Mouse (Mus musculus): Measurements from ENCODE around the gene Lama5.
"Not testable (repeated sequence)": the region's sequence is repeated elsewhere in the genome, so short reads cannot be mapped to it uniquely, and the experiment has no call there.

The Lama5 gene

DNA sequence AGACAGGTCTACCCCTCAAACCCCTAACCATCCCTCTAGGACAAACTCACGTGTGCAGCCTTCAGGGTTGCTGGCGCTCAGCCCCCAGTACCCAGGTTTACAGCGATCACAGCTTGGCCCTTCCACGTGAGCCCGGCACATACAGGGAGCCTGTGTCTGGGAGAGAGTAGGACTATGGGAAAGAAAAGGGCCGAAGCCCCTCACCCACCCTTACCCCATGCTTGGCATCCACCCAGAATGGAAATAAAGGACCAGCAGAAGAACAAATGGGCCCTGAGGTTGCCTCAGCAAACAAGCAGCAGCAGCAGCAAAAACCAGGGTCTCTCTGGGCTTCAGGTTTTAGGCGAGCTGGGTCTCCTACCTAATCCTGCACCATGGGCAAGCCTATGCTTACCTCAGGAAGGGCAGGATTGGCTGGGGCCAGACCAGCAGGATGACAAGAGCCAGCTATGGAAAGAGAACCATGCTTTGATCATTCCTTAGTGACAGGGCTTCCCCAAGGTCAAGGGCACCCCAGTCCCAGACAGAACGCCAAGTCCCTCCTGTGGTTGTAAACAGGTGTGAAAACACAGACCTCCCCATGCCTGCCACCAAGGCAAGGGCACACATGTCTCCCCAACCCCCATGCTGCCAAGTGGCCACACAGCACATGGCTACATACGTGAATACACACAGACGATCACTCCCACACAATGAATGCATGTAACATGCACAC is 28.2 kb downstream of the Lama5 start:
- no peak for DNase-seq

DNA sequence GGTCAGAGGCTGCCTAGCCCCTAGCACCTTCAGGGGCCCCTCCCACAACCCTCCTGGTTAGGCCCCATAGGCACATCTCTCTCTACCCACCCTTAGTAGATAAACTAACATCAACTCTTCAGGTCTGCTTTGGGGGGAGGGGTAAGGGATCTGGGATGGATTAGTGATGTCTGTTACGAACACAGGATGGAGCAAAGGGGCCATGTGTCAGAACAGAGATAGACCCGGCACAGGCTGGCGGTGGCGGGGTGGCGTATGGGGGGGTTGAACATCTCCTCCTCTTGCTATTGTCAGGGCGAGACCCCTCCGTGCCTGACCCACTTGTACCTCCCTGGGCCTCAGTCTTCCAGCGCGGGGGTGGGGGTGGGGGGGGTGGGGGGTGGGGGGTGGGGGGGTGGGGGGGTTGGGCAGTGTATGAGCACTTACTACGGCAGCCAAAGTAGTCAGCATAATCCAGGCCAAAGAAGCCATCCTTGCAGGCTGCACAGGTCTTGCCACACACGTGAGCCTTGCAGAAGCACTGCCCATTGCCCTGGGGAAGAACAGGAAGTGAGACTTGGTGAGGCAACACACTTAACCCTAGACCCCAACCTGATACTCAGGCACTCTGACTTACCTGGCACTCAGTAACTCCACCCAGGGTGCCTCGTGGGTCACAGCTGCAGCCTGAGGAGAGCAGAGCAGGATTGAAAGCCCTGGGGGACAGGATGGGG is 28.9 kb downstream of the Lama5 start:
- DNase-seq = no peak

DNA sequence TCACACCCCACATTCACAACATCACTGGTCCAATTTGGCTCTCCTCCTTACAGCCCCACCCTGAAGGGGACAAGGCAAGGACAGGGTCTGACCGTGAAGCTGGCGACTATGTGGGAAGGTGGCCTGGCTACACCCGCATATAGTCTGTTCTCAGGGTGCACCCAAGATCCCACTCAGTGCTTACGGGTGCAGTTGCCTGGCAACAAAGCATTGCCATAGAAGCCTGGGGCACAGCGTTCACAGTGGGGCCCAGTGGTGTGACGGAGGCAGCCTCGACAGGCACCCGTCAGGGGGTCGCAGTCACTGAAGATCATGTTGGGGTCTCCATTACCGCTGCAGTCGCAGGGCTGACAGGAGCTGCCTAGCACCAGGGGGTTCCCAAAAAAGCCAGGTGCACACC is 38.3 kb downstream of the Lama5 start:
- no peak for DNase-seq

DNA sequence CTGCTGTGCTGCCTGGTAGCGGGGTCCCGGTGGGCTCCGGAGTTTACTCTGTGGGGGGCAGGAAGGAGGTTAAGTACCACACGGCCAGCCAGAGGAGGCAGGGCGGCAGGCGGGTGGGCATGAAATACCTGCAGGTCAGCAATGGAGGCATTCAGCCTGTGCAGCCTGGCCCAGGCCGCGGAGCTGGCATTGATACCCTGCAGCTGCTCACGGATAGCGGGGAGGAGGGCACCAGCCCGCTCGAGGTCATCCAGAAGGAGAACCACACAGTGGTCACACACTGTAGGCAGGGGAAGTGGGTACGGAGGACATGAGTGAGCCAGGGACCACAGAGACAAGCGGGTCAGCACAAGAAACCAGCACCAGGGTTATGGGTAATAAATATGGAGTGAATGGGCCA is 40.0 kb downstream of the Lama5 start:
- DNase-seq = no peak

DNA sequence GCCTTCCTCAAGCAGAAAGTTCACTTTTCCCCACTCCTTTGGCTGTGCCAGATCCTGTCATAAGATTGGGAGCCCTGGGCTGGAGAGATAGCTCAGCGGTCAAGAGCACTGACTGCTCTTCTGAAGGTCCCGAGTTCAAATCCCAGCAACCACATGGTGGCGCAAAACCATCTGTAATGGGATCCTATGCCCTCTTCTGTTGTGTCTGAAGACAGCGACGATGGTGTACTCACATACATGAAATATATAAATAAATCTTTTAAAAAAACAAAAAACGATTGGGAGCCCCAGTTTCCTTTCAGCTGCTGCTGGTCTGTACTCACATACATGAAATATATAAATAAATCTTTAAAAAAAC is 40.9 kb downstream of the Lama5 start:
- DNase-seq = no peak

DNA sequence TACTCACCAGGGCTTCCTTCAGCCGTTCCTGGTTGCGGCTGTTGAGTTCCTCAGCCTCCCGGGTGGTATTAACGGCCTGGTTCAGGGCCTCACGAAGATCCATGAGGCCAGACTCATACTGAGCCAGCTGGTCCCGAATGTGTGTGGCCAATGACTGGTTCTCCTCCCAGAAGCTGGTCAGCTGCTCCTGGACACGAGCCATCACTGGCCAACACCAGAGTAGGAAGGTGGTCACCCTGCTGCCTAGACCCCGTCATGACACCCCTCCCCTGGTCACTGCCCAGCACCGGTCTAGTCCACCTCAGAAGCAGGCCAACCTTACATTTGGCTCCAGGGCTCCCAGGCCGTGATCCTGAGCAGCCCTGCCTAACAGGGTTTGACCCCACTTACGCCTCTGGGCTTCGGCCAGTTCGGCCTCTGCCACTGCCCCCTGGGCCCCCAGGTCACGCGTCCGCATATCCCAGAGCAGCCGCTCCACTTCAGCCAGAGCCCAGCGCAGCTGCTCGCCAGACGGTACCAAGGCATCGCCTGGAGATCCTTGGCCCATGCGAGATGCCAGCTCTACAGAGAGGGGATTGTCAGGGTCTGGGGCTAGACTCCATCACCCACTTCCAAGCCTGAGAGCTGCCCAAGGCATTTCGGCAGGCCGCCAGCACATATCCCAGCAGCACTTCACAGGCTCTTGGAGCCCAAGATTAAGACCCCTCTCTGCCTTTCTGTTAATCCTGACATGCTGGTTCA is 41.5 kb downstream of the Lama5 start:
- no peak for DNase-seq

DNA sequence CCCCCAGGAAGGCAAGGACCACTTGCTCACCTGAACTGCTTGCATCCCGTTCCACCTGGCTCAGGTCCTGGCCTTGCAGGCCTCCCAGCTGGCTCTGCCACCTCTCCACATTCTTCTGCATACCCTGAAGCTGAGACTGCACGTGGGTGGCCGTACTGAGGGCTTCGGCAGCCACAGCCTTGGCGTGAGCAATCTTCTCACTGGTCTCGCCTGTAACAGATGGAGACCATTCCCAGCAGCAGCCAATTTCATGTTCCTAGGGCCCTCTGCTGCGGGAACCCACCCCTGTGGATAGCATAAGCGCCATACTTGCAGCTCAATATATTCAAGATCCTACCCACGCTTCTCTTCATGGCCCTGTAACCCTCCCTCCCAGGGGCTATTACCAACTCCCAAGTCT is 44.1 kb downstream of the Lama5 start:
- DNase-seq = no peak

DNA sequence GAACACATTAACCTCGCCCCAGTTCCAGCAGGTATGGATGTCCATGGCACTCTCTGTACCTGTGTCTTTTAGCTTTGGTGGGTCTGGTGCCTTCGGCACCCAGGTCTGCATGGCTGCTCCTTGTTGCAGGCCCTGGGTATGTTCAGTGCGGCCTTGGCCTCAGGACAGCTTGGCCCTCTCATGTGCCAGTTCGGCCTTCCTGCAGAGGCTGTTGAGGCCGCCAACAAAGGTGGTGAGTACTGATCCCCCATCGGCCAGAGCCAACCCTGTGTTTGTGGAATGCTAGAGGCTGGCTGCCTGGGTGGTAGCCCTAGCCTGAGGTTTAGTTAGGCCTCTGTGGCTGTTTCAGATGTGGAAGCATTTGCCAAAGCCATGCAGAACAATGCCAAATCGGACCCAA is 49.9 kb downstream of the Lama5 start:
- no peak for DNase-seq

DNA sequence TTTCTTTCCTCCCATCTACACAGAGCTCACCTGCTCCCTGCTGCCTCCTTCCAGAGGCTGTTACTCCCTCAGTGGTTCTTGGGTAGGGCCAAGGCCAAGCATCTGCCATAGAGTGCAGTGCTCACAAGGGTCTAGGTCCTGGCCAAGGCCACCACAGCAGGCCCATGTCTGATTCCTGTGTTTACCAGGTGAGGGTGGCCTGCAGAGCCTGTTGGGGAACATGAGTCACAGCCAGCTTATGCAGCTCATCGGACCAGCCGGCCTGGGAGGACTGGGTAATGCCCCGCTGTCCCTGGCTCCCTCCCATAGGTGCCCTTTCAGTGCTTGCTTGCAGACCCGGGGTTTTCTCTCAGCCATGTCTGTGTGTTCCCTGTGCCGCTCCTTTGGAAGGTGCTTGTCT is 51.5 kb downstream of the Lama5 start:
- no peak for DNase-seq

DNA sequence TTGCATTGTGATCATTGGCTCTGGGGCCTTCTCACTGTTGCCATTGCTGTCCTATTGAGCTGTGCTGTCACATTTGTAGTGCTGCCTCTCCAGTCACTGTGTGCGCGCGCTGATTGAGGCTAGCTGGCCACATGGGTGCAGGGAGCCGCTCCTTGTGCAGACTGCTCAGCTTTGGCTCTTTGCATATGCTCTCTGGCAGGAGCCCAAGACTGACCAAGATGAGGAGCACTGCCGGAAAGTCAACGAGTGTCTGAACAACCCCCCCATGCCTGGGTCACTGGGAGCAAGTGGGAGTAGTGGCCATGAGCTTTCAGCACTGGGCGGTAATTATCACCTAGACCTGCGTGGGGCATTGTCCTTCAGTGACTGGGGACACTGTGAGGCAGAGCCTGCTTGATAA is 51.9 kb downstream of the Lama5 start:
- DNase-seq = not testable (repeated sequence)

DNA sequence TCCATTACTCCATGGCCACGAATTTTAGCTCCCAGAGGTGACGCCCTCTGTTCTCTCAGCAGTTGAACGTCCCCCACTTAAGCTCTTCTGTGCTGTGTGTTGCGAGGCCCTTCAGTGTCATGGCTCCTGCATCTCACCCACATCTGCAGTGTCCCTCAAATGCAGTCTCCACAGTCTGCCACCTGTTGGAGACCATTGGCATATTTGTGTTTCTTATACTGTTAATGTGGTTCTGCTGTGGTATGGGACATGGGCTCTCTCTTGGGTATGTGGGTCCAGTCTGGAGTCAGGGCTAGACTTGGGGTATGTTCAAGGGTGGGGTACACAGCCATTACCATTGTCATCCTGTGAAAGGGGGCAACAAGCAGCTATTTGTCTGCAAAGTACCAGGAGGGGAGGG is 52.5 kb downstream of the Lama5 start:
- no peak for DNase-seq

DNA sequence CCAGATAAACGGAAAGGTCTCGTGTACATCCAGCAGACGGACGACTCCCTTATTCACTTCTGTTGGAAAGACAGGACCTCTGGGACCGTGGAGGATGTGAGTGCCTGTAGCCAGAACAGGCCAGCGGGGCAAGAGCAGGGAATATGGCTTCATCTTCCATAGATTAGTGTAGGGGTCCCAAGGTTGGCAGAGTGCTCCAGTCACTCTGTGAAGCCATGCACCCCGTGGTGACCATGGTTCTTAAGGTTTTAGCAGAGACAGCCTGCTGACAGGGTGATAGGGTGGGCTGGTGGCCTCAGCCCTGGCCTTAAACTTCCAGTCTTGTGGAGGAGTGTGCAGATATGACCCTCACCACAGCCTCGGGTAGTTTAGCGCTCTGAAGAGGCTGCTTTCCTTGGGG is 53.5 kb downstream of the Lama5 start:
- no peak for DNase-seq

DNA sequence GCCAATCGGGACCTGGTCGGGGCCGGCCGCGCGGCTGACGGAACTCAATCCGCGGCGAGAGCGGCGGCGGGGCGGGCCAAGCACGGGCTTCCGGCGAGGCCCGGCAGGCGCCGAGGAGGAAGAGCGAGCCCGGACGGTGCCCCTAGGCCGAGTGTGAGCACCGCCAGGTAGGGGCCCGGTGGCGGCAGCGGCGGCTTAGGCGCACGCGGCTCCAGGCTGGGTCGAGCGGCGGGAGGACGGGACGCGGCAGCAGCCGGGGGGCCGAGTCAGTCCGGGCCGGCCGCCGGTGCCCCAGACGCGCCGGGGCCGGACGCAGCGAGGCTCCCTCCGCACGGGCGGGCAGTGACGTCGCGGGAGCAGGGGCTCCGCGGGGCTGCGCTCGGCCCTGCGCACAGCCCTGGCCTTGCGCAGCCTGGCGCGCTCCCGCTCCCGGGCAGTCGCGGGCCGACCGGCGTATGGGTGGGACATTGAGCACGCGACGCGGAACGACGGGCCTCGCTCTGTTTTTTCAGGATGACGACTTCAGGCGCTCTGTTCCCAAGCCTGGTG is 54.1 kb downstream of the Lama5 start:
- peak in 1 of 2 experiments; percentile 28 for DNase-seq

DNA sequence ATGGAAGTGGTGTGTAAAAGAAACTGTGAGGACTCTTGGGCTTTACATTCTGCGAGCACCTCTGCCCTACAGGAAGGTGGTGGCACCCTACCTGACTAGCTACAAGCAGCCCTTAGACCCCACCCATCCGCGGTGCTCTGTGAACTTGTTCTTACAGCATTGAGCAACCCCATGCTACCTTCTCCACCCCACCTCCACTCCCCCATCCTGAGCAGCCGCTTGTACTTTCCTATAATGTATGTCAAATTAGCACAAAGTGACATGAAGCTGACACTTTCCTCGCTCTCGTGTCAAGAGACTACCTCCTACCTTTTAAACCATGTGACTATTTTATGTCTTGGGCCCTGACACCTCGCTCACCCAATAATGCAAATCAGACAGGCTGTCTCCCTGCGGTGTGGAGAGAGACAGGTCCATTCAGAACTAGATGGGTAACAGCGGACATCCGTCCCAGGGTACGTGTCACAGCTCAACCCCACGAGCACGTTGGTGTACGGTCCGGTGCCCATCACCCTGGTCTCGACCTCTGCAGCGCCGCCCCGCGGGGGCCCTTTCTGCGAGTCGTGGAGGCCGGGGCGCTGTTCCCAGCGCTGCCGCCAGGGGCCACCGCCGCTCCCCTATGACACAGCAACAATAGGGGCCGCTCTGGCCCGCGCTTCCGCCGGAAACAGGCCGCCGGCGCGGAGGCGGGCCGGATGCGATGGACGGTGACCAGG is 54.7 kb downstream of the Lama5 start, which contains the start of gene Adrm1:
Gene Adrm1, plus strand, starts transcription at position 680 of the 716 bp plus-strand sequence.
- DNase-seq = peak; percentile 96 to 97

DNA sequence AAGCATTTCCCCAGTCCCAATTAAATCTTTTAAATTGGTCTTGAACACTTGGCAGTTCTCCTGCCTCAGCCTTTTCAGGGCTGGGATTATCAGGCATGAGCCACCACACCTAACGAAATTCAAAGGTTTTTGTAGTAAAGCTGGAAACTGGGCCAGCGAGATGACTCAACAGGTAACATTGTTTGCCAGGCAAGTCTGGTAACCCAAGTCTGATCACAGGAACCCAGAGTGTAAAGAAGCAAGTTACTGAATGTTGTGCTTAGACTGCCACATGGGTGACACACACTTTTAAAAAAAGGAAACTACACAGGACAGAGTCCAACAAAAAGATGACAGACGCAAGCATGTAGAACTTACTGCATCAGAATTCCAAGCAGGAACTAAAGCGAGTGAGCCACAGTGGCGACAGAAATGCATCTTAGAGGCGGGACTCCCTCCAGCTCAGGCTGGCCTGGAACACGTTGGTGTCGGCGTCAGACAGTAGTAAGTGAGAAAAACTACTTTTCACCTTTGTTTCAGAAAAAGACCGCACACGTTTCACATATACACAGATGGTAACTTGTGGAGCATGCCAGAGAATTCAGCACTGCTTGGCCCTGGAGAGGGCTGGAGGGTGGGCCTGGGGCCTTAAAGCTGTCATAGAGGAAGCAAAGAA is 55.4 kb downstream of the Lama5 start:
- no peak for DNase-seq

DNA sequence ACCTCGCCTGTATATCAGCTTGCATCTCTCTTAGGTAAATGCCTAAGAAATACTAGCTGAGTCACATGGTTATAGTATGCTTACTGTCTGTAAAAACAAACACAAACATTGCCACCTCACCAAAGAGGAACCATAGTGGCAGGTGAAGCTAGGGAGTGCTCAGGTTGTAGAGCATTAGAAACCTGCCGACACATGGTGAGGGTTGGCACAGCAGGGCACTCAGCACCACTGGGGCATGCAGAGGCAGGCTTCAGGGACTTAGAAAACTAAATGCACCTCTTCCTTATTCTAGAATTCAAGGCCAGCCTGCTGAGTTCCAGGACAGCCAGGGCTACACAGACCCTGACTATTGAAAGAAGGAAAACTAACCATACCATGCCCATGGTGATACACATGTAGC is 58.8 kb downstream of the Lama5 start:
- DNase-seq = no peak

DNA sequence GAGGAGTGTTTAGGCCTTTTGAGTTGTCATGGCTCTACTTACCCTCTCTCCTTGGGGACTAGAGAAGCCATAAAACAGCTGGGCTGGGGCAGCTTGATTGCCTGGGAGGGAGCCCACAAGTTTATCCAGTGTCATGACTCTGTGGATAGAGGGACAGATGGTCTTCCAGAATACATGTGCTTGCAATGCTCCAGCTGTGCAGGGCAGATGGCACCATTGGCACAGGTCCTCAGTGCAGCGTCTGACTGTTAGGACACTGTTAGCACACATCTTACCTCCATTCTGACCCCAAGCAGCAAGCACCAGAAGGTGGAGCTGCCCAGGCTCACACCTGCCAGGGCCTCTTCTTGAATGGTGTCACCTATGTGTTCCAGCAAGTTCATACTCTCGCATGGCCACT is 59.8 kb downstream of the Lama5 start:
- no peak for DNase-seq

DNA sequence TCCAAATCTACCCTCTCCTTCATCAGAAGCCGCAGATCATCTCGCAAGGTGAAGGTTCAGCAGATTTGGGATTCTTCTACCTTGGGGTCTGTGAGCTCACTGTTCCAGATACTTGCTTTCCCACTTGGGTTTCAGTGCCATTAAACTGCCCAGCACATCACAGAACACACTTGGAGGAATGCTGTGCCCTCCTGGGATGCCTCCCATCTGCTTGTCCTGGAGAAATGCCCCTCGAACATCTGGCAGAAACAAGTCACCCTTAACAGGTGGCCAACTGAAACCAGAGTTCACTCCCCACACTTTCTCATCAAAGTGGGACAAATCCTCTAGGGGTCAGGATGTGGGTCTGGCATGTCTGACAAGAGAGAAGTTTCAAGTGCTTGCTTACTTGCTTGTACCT is 67.0 kb downstream of the Lama5 start:
- DNase-seq = no peak

DNA sequence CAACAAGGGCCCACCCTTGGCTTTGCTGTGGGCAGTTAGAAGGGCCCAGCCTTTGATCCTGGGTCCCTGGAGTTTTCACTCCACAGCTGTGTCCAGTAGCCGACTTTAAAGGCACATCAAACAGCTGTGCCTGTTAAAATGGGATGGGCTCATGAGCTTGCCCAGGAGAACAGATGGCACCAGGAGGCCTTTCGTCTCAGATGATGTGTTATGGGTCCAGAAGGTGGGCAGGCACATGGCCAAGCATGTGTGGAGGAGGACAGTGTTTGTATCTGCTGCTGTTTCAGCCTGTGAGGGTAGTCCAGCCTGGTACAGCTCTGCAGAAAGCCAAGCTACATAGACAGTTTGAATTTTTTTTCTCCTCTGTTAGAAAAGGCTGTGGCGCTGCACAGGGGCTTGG is 70.9 kb downstream of the Lama5 start:
- DNase-seq = no peak

DNA sequence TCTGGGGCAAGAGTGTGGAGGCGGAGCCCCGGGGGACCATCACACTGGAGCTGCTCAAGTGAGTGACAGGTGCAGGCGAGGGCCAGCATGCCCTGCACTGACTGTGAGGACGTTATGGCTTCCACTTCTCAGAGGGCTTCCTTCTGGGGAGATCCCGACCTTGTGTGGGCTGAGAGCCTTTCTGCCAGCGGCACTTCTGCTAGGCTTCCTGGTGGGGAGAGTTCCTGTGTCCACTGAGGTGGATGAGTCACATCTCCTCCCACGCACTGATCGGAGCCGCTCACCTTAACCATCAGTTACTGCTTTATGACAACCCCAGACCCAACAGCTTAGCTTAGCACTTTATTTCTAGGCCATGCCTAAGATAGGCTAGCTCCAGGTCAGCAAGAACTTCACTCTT is 77.1 kb downstream of the Lama5 start:
- DNase-seq = no peak

DNA sequence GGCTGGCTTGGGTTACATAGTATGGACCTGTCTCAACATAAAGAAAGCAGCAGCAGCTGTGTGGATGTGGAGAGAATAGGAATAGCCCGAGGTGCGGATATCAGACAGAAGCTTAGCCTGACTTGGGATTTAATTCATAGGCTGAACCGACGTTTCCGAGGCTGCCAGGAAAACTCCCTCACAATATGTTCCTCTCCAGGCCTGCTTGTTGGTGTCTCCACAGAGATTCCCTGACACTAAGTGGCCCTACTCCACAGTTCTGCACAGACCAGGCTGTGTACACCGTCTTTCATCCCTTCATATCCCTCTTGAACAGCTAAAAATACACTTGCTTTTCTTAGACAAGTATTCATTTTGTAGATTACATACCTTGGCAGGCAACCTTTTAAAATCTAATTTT is 78.3 kb downstream of the Lama5 start:
- no peak for DNase-seq

DNA sequence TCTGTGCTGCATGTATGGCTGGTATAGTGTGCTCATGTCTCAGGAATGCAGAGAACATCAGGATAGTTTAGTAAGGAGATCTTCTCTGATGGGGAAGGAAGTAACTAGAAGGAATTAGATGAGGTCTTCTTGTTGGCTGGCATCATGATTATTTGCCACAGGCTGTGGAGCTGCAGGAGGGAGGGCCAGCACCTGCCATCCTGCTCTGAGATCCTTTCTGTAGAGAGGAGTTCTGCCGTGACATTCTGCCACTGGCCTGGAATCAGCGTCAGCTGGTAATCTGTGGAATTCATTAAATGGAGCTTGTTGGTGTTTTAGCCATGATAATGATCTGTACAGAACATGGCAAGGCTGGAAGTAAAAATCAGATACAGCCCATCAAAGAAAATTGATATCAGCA is 79.6 kb downstream of the Lama5 start:
- no peak for DNase-seq

DNA sequence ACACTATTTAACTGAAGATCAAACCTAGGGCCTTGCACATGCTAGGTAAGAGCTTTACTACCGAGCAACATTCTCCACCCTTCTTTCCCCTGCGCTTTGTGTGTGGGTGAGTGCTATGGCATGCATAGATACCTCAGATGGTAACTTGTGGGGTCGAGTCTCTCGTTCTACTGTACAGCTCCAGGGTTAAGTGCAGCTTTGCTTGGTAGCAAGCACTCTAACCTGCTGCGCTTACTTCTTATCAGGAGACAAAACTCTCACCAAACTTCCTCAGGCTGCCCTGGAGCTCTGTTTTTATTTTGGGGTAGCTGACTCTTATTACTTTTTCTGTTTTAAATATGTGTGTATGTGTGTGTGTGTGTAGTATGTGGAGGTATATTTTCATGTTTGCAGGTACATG is 90.2 kb downstream of the Lama5 start:
- no peak for DNase-seq

Data from kidney, adult 8-10 months (tissue).